Mouse (Mus musculus) heart, postnatal 0 days (tissue): ENCODE results near the gene Sass6.

ENCODE experiments used
- CTCF ChIP-seq: IDR thresholded peaks from 2 replicates; pipeline ENCODE4 v1.5.1; 2016; ENCODE audit warnings: antibody characterized with exemption, control low read depth, low read depth
- EP300 ChIP-seq: IDR thresholded peaks from 2 replicates; pipeline ENCODE4 v1.6.1; 2016; ENCODE audit warnings: antibody characterized with exemption, low read depth

DNA sequence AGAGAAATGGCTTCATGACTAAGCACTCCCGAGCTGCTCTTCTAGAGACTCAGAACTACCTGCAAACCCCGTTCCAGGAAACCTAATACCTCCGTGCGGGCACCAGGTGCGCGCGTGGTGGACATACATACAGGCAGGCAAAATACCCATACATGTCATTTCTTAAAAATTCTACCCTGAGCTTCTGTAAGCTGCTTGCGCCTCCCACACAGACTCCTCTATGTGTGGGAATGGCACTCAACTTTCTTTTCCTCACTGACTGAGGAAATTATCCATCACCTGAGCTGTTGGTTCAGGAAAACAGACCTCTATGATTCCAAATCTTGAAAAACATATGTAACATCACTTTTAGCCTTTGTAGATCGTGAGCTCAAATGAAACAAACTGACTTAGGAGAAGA, 55.9 kb downstream of the Sass6 start:
- TF ChIP-seq CTCF (no peak), EP300 (no peak)
